Mouse (Mus musculus) heart, adult 2 months (tissue): ENCODE measurements around the gene Pole.

Source experiments
- CTCF ChIP-seq: fragments of 200-600 bp; IDR thresholded peaks from 2 replicates; pipeline ENCODE4 v1.8.1; 2022; ENCODE audit warnings: antibody characterized with exemption, mild to moderate bottlenecking, moderate library complexity
- POLR2A ChIP-seq: fragments of 200-500 bp; IDR thresholded peaks from 2 replicates; pipeline ENCODE4 v1.6.1; 2011; ENCODE audit warnings: mild to moderate bottlenecking, low read depth, low read length, control low read depth; ENCODE audit not compliant: insufficient read depth

- no peak for TF ChIP-seq POLR2A
- TF ChIP-seq CTCF: peak; percentile 82
Observed at GRCm38 (mm10) chr5:110363179-110363821, 77.2 kb downstream of the Pole start.
